Mouse (Mus musculus): ENCODE results near the gene Amy1.
A peak's percentile ranks its signal among the peaks of the same experiment; 100 is the strongest.
"Not testable (repeated sequence)": the region's sequence is repeated elsewhere in the genome, so short reads cannot be mapped to it uniquely, and the experiment has no call there.

Gene Amy1

DNA sequence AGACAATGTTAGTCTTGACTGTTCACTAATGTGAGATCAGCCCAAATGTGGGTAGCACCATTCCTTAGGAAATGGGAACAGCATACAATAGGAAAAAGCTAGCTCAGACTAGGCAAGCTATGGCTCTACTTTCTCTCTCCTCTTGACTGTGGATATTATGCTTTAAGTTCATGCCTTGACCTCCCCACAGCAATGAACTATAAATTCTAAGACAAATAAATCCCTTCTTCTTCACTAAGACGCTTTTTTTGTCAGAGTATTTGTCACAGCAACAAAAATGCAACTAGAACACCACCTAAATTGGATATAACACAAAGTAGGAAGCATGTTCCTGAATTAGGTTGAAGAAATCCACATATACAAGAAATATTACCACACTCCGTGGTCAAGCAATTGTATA is at the start of gene Amy1:
TSS of gene Amy1 (minus strand) at position 101 of the 400 bp plus-strand sequence.
- DNase-seq, result no peak

DNA sequence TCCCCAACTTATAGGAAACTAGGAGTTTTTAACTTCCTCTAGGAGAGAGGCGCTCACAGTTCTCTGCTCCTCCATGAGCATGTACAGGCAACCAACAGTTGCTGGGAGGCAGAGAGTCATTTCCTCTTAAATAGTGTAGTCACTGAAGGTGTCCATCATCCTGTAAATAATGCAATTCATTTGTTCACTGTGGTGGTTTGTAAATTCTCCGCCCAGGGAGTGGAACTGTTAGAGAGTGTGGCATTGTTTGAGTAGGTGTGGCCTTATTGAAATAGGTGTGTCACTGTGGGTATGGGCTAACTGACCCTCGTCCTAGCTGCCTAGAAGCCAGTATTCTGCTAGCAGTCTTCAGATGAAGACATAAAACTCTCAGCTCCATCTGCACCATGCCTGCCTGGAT is 47.8 kb upstream of the Amy1 start:
- no peak for DNase-seq

DNA sequence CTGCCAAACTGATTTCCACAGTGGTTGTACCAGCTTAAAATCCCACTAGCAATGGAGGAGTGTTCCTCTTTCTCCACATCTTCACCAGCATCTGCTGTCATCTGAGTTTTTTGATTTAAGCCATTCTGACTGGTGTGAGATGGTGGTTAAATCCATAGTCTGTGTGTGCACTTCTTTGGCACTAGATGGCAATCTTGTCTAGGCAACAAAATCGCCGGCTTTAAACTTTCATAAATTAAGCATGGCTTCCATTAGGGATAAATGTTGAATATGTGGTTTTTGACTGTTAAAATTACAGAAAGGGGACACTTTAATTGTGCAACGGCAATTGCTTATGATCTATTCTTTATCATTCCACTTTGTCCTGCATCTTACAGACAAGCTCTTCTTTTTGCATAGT is 44.9 kb upstream of the Amy1 start:
- not testable (repeated sequence) for DNase-seq

DNA sequence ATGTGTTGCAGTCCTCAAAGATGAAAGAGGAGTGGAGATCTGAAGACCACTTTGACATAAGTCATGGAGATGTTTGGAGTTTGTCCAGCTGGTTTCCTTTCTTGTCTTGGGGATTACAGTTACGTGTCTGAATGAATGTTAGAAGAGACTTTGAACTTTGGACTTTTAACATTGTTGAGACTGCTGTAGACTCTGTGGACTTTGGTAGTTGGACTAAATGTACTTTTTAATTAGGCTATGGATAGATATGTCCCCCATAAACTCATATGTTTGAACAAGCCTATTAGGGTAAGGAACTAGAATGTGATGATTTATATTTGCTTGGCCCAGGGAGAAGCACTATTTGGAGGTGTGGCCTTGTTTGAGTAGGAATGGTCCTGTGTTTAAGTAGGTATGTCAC is 33.0 kb upstream of the Amy1 start:
- DNase-seq, result no peak

DNA sequence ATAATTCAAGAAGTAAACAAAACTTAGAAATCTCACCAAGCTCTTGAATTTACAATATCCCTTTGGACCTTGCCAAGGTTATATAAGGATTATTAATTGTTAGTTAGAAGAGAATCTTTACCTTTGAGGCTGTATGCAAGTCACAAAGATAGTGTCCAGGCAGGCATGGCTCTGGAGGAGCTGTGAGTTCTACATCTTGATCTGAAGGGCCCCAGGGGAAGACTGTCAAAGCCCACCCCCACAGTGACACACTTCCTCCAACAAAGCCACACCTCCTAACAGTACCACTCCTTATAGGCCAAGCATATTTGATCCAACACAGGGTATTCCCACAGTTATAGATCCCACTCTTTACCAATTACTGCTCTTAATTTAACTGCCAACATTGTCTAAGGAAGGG is 27.7 kb upstream of the Amy1 start:
- no peak for DNase-seq

DNA sequence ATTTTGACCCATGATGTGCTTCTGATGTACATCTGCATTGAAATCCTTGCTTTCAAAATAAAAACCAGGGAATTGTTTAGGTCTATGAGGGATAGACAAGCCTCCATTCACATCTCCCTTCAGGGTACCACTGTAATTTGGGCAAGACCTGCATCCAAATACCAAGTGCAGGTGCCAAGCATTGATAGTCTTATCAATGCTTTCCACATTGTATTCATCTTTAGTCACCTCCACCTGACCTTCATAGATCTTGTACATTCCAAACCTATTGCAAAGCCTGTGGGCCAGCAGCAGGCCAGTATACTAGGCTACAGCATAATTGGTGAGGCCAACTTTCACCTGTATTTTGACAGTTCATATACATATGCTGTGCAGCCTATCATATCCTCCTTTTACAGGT is 25.1 kb upstream of the Amy1 start:
- no peak for DNase-seq

DNA sequence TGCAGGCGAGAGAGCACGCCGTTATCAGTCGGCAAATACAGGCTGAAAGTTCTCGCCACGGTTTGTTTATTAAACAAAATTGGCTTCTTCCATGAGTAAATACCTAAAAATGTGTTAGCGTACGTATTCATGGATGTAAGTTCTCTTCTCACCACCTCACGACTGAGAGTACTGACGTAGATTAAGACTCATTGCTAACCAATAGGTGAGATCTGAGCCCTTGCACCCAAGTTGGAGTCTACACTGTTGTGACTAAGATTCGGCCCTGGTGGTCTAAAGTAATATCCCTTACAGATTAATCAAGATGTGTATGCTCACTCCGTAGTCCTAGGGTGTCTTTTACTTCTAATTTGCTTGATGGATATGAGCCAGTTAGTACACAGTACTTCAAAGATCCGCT is 24.1 kb upstream of the Amy1 start:
- DNase-seq, result peak in 1 of 2 experiments; percentile 4

DNA sequence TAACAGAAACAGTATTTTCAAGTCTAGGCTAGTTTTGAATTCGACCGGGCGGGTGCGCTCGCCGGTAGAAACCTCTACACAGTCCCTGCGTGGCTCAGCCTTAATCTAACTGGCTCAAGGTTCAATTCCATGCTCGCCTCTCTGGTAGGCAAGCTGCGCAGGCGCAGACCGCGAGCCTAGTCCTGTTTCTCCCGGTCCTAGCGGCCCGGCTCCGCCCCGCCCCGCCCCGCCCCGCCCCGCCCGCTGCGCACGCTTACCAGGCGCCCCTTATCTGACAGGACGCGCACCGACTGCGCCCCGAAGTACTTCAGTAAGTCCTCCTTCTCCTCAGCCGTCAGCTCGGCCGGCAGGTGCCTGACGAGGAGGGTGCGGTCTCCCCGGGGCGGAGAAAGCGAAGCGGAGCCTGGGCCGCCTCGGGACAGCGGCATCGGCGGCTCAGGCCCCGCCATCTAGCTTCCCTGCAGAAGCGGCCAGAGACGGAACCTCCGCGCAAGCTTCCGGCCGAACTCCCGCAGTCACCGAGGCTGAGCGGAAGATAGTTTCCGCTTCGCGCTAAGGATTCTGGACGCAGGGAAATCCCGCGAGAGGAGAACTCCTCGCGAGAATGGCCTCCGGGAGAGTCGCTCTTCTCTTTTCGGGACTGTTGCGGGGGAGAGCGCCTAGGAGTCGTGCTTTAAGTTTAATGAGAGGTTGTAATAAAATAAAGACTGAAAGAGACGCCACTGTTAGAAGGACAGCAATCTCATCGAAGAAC is 23.3 kb upstream of the Amy1 start, which contains the start of gene Rnpc3:
TSS of gene Rnpc3 (minus strand) at position 544 of the 754 bp plus-strand sequence.
- peak; percentile 95 to 97 for DNase-seq

DNA sequence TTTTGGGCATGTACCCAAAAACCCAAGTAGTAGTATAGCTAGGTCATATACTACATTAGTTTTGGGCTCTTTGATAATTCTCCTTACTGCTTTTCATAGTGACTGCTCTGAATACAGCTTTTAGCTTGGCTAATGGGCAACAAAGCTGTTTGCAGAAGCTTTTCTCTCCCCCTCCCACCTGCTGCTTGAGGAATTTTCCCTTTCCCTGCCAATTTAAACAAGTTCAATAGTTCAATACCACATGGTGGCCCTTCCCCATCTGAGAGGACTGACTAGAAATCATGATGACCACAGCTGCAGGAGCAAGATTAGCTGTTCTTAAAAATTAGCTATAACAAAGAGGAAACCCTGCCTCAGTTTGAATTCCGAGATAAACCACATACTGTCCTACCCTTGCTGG is 15.7 kb downstream of the Amy1 start:
- no peak for DNase-seq

DNA sequence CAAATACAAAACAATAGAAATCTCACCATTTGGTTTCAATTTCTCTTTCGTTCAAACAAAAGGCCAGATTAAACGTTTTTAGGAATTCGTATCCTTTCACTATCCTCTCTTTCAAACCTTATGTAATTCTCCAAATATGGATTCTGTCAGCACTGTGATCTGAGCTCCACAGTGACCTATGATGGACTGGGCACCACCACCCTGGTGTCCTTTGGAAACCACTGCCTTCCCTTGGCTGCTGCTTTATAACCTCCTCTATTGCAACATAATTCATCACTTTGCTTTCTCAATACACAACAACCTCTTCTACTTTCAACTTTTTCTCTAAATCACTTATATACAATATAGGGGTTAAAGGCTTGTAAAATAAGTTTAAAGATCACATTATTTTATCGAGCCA is 31.9 kb downstream of the Amy1 start:
- no peak for DNase-seq

DNA sequence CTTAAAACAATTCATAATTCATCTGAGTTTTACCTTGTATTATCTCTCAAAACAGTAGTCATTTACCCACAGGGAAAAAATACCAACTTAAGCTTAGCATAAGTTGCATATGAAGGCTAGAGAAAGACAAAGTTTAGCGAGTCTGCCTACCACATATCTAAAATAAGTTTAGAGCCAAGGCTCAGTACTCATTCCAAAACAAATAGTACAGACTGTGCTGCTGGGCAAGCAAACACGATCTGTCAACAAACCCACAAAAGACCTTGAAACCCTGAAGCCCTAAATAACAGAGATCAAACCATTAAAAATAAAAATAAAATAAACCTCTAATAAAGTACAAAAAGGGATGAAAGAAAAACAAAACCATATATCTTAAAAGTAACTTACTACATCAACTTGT is 32.4 kb downstream of the Amy1 start:
- DNase-seq, result no peak

DNA sequence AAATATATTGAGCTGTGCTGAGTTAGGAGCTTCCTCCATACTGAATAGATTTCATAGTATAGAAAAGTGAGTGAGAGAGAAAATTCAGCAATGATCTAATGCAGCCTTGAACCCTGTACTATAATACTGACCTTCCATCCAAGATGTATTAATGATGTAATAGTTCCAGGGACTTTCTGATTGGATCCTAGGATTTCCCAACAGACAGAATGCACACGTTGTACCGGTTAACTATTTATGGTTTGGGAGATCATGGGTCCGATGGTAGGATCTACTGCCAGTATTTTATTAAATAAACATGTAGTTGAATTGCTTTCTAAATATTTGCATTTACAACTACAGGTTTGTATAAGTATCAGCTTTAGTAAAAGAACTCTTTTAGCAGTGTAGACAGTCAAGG is 34.3 kb downstream of the Amy1 start:
- DNase-seq, result no peak

DNA sequence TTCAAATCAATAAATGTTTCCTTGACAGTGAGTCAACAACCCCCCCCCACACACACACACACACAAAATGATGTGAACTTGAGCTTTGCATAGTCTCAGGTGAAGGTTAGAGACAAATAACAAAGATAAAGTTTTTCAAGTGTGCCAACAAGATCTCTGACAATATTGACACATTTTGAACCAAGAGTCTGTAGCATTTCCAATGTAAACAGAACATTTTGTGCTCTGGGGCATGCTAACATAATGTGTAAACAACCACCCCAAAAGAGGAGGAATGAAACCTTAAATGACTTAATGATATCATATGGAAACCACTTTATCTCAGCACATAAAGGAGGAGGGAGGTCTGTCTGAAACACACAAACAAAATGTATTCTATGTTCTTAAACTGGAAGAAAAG is 66.8 kb downstream of the Amy1 start:
- no peak for DNase-seq

DNA sequence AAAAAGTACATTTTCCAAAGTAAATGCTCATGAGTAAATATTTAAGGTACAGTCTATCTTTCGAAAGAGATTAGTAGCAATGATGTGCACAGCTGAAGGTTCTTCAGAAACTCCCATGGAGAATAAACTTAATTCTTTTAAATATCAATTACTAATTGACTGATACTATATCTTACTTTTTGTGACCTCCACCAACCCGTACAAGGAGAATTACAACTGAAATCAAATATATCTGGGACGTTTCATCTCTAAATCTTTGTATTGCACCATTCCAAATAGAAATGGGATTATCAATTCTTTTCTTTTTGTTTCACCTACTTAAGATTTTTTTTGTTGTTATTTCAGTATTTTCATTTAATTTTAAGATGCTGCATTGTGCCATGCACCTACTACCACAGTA is 74.2 kb downstream of the Amy1 start, which contains the start of gene Amy2a1:
TSS of gene Amy2a1 (minus strand) at position 101 of the 400 bp plus-strand sequence.
- not testable (repeated sequence) for DNase-seq
